Mouse (Mus musculus) forebrain, postnatal 0 days (tissue): ENCODE results near the gene Psmb9. TPM values are rescaled to one million over a fixed set of nuclear protein-coding genes. Genes with fewer than 3 reads are reported as not detected.
"Not testable (repeated sequence)": the region's sequence is repeated elsewhere in the genome, so short reads cannot be mapped to it uniquely, and the experiment has no call there.

Source experiments
- ATAC-seq: fragments of 200-750 bp; cut with Nextera tagmentation; 2 replicates; pipeline ENCODE4 v1.8.0; 2017; ENCODE audit warnings: mild to moderate bottlenecking, moderate library complexity
- DNase-seq: peaks from one replicate; pipeline ENCODE4 v3.0.0-alpha.2; 2015
- H3K27ac ChIP-seq: fragments of 300-500 bp; sonication (generic); 2 replicates; pipeline ENCODE4 v1.5.1; 2014; ENCODE audit warnings: low read depth, mild to moderate bottlenecking, antibody characterized with exemption, low read length, moderate library complexity, mixed read lengths
- H3K27me3 ChIP-seq: fragments of 300-500 bp; sonication (generic); 2 replicates; pipeline ENCODE4 v1.6.1; 2014; ENCODE audit warnings: mild to moderate bottlenecking, low read length, mixed read lengths; ENCODE audit not compliant: insufficient read depth
- H3K36me3 ChIP-seq: fragments of 300-500 bp; sonication (generic); 2 replicates; pipeline ENCODE4 v1.6.1; 2014; ENCODE audit warnings: mild to moderate bottlenecking, moderate library complexity; ENCODE audit not compliant: insufficient read depth
- H3K4me1 ChIP-seq: fragments of 300-500 bp; sonication (generic); 2 replicates; pipeline ENCODE4 v1.6.1; 2014; ENCODE audit warnings: antibody characterized with exemption; ENCODE audit not compliant: insufficient read depth
- H3K4me2 ChIP-seq: fragments of 300-500 bp; sonication (generic); 2 replicates; pipeline ENCODE4 v1.6.1; 2014; ENCODE audit warnings: low read depth, mild to moderate bottlenecking, moderate library complexity
- H3K4me3 ChIP-seq: fragments of 300-500 bp; sonication (generic); 2 replicates; pipeline ENCODE4 v1.5.1; 2014; ENCODE audit warnings: low read depth, low read length, mixed read lengths
- H3K9ac ChIP-seq: fragments of 300-500 bp; sonication (generic); 2 replicates; pipeline ENCODE4 v1.6.1; 2014; ENCODE audit warnings: mild to moderate bottlenecking
- H3K9me3 ChIP-seq: fragments of 300-500 bp; sonication (generic); 2 replicates; pipeline ENCODE4 v1.6.1; 2016; ENCODE audit warnings: low read length
- CTCF ChIP-seq: sonication (generic); IDR thresholded peaks from 2 replicates; pipeline ENCODE4 v1.5.1; 2016; ENCODE audit warnings: antibody characterized with exemption, control low read depth, low read depth
- WGBS: fragments of 180-500 bp; shearing (Covaris S2); extraction: QIAGEN DNeasy Blood & Tissue Kit; methylation state at CpG from one replicate; pipeline ENCODE4 v1.1.7; 2014; 5-methylcytosine and 5-hydroxymethylcytosine counted together
- polyA plus RNA-seq: library from polyadenylated mRNA; unstranded; fragments of >200 nt; fragmentation: Nextera tagmentation; extraction: Ambion mirVana; gene quantifications from 2 replicates; pipeline ENCODE4 v1.2.1, GENCODE M21; 2015
- total RNA-seq: library from RNA; depleted of rRNA; stranded (reverse); fragments of >200 nt; gene quantifications from 2 replicates; pipeline ENCODE4 v1.2.3, GENCODE M21; 2014

Psmb9 gene
- total and polyA plus RNA-seq, 2 experiments from 2014 or later, result 1.9 to 2.3 TPM

- no peak overlapping the region for H3K9ac ChIP-seq
- TF ChIP-seq CTCF, result no peak
- WGBS, result 48% methylated on average over 5 of the region's 5 CpGs
- no peak overlapping the region for H3K27ac ChIP-seq
- no peak overlapping the region for H3K4me2 ChIP-seq
- H3K4me1 ChIP-seq, result no peaks in the 10 kb centered on the region
- DNase-seq (no peak), ATAC-seq (no peak)
- no peaks in the 10 kb centered on the region for H3K36me3 ChIP-seq
- H3K4me3 ChIP-seq, result no peak overlapping the region
- no peaks in the 10 kb centered on the region for H3K27me3 ChIP-seq
- no peaks in the 10 kb centered on the region for H3K9me3 ChIP-seq
These were observed 32.0 kb downstream of the Psmb9 start for GRCm38 (mm10) chr17:34155534-34155933.

DNA sequence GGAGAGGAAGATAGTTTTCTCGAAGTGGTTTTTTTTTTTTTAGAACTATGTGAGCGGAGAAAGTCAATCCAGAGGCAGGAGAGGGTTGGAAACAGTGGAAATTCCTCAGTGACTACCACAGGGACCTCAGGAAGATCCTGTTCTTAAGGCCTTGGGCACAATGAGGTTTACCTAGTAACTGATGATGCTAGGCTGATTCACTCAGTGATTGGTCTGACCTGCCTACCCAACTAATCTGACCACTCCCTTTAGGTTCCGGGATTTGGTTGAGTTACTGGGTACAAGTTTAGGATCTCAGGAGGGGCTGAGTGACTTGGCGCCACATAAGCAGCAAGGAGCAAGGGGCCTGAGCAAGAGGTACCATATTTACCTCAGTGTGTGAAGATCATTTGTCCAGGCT lies 34.6 kb downstream of the Psmb9 start, which contains the start of gene H2-DMb1:
Gene H2-DMb1 (plus strand): TSS at position 150 of the 400 bp plus-strand sequence.
- DNase-seq, result peak; percentile 43
- WGBS, result 53% methylated on average over 4 of the region's 4 CpGs

DNA sequence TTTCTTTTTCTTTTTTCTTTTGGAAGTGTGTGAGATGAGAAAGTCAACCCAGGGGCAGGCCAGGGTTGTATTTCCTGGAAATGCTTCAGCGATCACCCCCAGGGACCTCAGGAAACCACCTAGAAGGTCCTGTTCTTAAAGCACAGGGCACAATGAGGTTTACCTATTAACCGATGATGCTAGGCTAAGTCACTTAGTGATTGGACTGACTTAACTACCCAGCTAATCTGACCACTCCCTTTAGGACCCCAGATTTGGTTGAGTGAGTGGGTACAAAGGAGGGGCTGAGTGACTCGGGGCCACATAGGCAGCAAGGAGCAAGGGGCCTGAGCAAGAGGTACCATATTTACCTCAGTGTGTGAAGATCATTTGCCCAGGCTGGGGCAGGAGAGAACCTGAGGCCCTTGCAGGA lies 42.6 kb downstream of the Psmb9 start:
- no peak for DNase-seq
- TF ChIP-seq CTCF, result no peak
- Histone ChIP-seq H3K4me2 (no peak overlapping the region), H3K9ac (no peak overlapping the region), H3K4me1 (no peaks in the 10 kb centered on the region), H3K36me3 (no peaks in the 10 kb centered on the region), H3K27ac (no peak overlapping the region), H3K4me3 (no peak overlapping the region), H3K27me3 (peaks cover 15% of the 10 kb centered on the region), H3K9me3 (no peaks in the 10 kb centered on the region)
- no peak for ATAC-seq
- 73% methylated on average over 3 of the region's 3 CpGs for WGBS

More for the DNA sequence above, 34.6 kb downstream of the Psmb9 start, which contains the start of gene H2-DMb1:
- ATAC-seq, result peak; percentile 56; the same call in 1 of the 2 replicates
- Histone ChIP-seq H3K27me3 (no peaks in the 10 kb centered on the region), H3K4me2 (no peak within 1 kb of the TSS), H3K9ac (no peak within 1 kb of the TSS), H3K27ac (no peak within 1 kb of the TSS), H3K36me3 (no peaks in the 10 kb centered on the region), H3K9me3 (no peaks in the 10 kb centered on the region), H3K4me3 (no peak within 1 kb of the TSS), H3K4me1 (no peaks in the 10 kb centered on the region)
- TF ChIP-seq CTCF, result no peak

DNA sequence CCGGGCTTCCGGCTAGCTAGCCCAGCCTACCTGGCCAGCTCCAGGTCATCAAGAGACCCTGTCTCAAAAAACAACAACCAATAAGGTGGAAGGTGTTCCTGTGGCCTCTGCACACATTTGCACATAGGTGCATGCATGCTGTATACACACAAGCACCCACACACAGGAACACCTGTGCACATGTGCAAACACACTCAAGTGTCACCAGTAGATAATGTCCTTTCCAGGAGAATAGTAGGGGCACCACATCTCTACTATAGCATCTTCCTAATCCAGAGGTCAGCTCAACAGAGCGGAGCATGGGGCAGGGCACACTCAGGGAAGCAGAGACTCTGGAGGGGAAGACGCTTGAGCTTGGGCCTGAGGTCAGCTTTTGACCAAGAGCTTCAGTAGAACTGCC lies 43.3 kb downstream of the Psmb9 start:
- ATAC-seq, H3K4me1 ChIP-seq, H3K27ac ChIP-seq, H3K9ac ChIP-seq, DNase-seq, H3K9me3 ChIP-seq, H3K36me3 ChIP-seq, H3K4me2 ChIP-seq, H3K4me3 ChIP-seq: not testable (repeated sequence)
- H3K27me3 ChIP-seq, result peaks cover 22% of the 10 kb centered on the region
- WGBS, result 90% methylated on average over 4 of the region's 4 CpGs

DNA sequence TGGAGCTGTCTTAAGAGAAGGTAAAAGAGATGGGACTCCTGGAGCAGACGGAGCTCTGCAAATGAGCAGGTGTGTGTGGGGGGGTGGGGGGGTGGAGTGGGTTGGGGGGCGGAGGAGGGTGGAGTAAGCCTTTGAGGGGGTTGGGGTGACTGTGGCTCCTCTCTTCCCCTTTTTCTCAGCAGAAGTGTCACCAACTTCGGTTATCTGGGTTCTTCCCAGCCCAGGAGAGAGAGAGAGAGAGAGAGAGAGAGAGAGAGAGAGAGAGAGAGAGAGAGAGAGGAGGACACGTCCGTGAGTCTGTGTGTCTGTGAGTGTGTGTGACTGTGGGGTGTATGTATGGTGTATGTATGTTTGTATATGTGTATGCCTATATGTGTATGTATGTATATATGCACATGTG lies 44.1 kb downstream of the Psmb9 start:
- H3K9ac ChIP-seq, result no peak overlapping the region
- 64% methylated on average over 5 of the region's 5 CpGs for WGBS
- H3K9me3 ChIP-seq, result no peaks in the 10 kb centered on the region
- no peak for ATAC-seq
- no peak overlapping the region for H3K27ac ChIP-seq
- H3K36me3 ChIP-seq, result no peaks in the 10 kb centered on the region
- H3K4me1 ChIP-seq, result no peaks in the 10 kb centered on the region
- peaks cover 30% of the 10 kb centered on the region for H3K27me3 ChIP-seq
- no peak for TF ChIP-seq CTCF
- H3K4me3 ChIP-seq, result no peak overlapping the region
- DNase-seq, result no peak
- no peak overlapping the region for H3K4me2 ChIP-seq

DNA sequence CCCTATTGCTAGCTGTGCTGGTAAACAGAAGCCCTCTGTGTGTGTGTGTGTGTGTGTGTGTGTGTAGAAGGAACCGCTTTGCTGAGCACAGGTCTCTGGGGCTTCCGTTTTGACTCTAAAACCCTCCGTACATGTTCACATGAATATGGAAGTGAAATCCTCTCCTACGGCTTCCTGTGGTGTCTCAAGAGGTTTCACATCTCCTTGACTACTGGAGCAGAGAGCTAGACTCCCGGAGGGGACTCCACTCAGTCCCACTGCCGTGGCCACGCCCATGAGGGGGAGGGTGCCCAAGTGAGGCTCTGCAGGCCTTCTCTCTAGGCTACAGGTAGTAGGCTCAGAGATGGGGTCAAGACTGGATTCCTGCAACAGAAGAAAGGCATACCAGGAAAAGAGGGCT lies 44.5 kb downstream of the Psmb9 start, which contains the start of gene H2-DMb2:
Gene H2-DMb2 (plus strand): TSS at position 275 of the 400 bp plus-strand sequence.
- WGBS, result 35% methylated on average over 7 of the region's 7 CpGs
- H3K36me3 ChIP-seq, result no peaks in the 10 kb centered on the region
- H3K4me2 ChIP-seq, result no peak within 1 kb of the TSS
- DNase-seq (no peak), ATAC-seq (peak; percentile 50; the same call in 1 of the 2 replicates)
- H3K9me3 ChIP-seq, result no peaks in the 10 kb centered on the region
- no peak for TF ChIP-seq CTCF
- no peaks in the 10 kb centered on the region for H3K4me1 ChIP-seq
- H3K27me3 ChIP-seq, result peaks cover 34% of the 10 kb centered on the region
- H3K27ac ChIP-seq, result no peak within 1 kb of the TSS
- H3K9ac ChIP-seq, result no peak within 1 kb of the TSS
- no peak within 1 kb of the TSS for H3K4me3 ChIP-seq

GRCm38 (mm10) chr17:34142456-34143010 lies 45.0 kb downstream of the Psmb9 start:
- no peak overlapping the region for H3K9ac ChIP-seq
- H3K4me3 ChIP-seq, result no peak overlapping the region
- no peak overlapping the region for H3K27ac ChIP-seq
- no peaks in the 10 kb centered on the region for H3K36me3 ChIP-seq
- ATAC-seq, result no peak
- H3K27me3 ChIP-seq, result peaks cover 34% of the 10 kb centered on the region
- no peaks in the 10 kb centered on the region for H3K4me1 ChIP-seq
- H3K4me2 ChIP-seq, result no peak overlapping the region
- no peak for TF ChIP-seq CTCF
- WGBS, result 87% methylated on average over 7 of the region's 7 CpGs
- H3K9me3 ChIP-seq, result no peaks in the 10 kb centered on the region
- no peak for DNase-seq
